Mouse (Mus musculus) embryo, embryonic 9.5 days (tissue): ENCODE measurements at regions not wholly inside any gene's neighbourhood (a gene's known extent, or its start where the extent isn't known, plus 50 kb on each side); places are given as distances from the start of the nearest gene placed in this dataset.

Experiments
- DNase-seq: peaks from one replicate; pipeline ENCODE4 v3.0.0-alpha.2; 2017; ENCODE audit errors: extremely low spot score

- no peak for DNase-seq
These were observed 449.0 kb downstream of the Insc start for GRCm38 (mm10) chr7:115192482-115192881.

GRCm38 (mm10) chr7:115192992-115193761 lies 449.7 kb downstream of the Insc start:
- DNase-seq, result peak; percentile 16

- no peak for DNase-seq
These were observed 461.4 kb downstream of the Insc start for GRCm38 (mm10) chr7:115204916-115205315.

GRCm38 (mm10) chr7:115206479-115207134 lies 463.1 kb downstream of the Insc start:
- no peak for DNase-seq

GRCm38 (mm10) chr7:115208781-115209180 lies 465.3 kb downstream of the Insc start:
- no peak for DNase-seq

GRCm38 (mm10) chr7:115210012-115210411 lies 466.5 kb downstream of the Insc start:
- no peak for DNase-seq

DNA sequence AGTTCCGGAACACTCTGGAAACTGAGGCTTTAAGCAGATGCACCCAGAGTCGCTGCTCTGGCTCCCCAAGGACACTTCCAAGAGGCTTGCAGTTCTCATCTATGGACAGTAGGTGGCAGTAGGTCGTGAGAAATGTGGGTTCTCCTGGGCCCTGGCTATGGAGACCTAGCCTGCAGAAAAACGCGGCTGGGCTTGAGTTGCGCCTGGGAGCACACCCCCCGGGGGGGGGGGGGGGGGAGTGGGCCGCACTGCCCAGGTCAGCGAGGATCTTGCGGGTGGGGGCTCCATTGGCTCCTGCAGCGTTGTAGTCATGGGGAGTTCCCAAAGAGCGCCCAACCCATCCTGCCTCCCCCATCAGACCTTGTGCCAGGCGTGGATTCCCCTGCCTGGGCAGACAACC lies 473.3 kb downstream of the Insc start:
- peak; percentile 94 for DNase-seq

- DNase-seq, result no peak
These were observed 473.8 kb downstream of the Insc start for GRCm38 (mm10) chr7:115217255-115217654.

DNA sequence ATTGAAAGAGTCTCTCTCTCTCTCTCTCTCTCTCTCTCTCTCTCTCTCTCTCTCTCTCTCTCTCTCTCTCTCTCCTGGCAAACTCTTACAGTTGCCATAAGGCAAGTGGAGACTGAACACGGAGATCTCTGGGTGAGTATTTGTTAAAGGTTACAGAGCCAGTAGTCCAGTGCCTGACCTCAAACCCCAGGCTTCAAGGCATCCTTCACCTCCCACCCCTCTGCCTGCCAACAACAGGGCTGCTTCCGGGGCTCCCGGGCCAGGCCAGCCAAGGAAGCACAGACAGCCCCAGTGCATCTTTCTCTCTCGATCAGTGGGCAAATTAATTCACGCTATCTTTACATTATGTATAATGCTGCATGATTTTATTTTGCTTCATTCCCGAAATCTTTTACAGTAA lies 474.2 kb downstream of the Insc start:
- DNase-seq, result no peak

DNA sequence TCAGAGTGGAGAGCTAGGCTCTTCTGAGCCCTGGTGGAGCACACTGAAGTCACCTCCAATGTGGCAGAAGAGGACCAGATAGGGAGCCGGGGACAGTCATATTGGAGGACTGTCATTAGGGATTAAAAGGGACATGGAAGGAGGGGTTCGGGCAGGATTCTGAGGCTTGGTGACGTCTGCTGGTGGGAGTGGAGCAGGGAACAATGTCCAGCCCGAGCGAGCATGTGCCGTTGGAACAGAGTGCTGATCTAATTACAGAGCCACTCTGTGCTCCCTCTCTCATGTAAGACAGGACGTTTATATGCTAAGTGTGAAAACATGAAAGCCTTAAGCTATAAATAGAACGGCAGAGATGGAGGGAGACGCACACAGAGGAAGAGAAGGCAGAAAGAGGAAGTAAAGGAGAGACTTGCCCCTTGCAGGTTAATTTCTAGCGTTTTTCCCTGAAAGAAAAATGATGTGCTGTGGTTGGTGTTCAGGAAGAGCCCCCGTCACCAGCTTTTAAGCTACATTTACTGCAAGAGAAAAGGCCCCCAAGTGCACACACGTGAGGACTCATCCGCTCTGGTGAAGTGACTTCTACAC lies 475.2 kb downstream of the Insc start:
- no peak for DNase-seq

DNA sequence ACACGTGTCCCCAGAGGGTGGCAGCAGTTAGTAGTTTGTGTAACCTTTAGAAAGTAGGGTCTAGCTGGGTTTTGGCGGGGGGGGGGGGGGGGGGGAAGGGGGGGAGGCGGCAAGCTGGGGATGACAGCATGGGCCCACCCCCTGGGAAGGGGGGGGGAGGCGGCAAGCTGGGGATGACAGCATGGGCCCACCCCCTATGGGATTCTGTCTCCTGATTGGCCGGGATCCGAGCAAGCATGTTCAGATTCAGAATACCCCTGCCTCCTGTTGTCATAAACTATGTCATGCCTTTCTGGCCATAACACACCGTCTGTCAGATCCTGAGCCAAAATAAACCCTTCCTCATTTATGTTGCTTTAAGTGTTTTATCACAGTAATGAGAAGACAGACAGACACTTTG lies 479.1 kb downstream of the Insc start:
- DNase-seq, result no peak

- DNase-seq, result no peak
These were observed 487.0 kb downstream of the Insc start for GRCm38 (mm10) chr7:115230525-115230924.

- DNase-seq, result peak; percentile 24
These were observed 490.4 kb downstream of the Insc start for GRCm38 (mm10) chr7:115233850-115234436.

GRCm38 (mm10) chr7:115237131-115237530 lies 493.6 kb downstream of the Insc start:
- DNase-seq, result no peak

GRCm38 (mm10) chr7:115251591-115252369 lies 508.3 kb downstream of the Insc start:
- no peak for DNase-seq

DNA sequence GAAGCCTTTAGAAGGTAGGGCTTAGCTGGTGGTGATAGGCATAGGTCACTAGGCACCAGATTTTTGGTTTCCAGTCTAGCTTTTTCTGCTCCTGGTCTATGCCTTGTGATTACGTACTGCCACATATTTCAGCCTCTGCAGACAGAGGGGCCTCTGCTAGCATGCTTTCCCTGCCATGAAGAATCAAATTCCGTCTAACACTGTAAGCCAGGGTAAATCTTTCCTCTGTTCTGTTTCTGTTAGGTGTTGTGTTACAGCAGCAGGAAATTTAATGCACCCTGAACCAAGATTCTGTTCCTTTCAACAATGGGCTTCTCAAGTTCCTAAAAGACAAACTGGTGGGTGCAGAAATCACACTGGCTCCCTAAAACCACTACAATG lies 508.9 kb downstream of the Insc start:
- no peak for DNase-seq

- DNase-seq, result no peak
These were observed 515.1 kb downstream of the Insc start for GRCm38 (mm10) chr7:115258626-115259025.

DNA sequence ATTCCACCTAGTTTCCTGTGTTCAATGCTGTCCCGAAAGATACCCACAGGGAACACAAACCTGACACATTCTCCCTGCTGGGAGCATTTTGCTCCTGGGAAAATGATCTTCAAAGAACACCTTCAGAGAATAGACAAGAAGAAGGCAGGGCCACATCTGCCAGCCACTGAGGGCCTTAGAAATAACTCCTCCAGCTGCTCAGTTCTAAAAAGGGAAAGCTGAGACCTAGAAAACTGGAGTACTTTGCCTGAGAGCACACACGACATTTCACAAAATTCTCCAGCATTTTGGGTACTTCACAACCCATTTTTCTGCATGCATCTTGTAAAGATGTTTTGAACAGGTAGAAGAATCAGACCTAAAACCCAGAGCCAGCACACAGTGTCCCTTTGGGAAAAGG lies 519.6 kb downstream of the Insc start:
- no peak for DNase-seq

DNA sequence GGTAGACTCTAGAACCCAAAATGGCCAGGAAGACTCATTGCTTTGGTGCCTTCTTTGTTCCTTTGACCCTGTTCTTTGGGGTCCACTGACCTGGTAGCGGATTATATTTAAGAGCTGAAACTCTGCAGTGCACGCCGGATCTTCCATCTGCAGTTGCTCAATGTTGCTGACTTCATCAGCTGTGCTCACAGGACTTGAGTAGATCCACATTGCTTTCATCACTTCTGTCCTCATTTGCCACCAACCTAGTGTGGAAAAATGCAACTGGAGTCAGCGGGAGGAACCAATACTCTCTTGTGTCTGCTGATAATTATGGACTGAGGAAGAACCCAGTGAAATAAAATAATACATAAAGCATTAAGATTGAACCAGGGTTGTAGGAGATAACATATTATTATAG lies 522.6 kb downstream of the Insc start:
- DNase-seq, result no peak

- no peak for DNase-seq
These were observed 527.3 kb downstream of the Insc start for GRCm38 (mm10) chr7:115270803-115271202.

DNA sequence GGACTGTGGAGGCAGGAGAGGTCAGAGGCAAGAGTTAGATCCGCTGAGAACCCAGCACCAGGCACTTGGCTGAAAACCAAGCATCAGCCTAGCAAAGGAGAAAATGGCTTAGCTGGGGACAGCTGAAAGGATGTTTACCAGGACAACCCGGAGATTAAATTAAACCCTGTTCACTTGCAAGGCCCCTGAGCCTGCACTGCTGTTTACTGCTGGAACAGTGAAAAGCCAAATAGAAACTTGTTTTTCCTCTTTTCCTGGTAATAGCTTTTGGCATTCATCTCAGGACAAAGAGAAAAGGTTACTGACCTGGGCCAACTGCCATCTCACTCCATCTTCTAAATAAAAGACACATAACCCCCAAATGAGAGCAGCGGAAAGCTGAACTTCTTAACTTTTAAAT lies 531.3 kb downstream of the Insc start:
- no peak for DNase-seq
